Mouse (Mus musculus): ENCODE data around the gene Retnlb.
"Not testable (repeated sequence)": the region's sequence is repeated elsewhere in the genome, so short reads cannot be mapped to it uniquely, and the experiment has no call there.

The Retnlb gene

DNA sequence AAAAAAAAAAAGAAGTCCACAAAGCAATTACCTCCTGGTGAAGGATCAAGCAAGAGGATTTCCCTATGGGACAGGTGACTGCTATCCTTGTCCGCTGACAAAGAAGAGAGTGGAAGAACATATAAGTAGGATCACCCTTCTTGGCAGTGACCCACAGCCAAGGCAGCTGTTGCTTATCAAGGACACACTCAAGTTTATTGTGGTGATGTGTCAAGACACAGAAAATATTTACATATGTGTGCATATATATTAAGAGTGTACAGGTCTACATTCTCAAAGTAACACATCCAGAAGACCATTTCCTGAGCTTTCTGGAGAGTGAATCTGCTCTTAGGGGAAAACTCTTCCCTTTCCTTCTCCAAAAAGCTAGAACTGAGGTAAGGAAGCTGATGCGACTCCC is at the start of gene Retnlb:
Retnlb (plus strand) TSS at position 162 of the 400 bp plus-strand sequence.
- no peak for DNase-seq

DNA sequence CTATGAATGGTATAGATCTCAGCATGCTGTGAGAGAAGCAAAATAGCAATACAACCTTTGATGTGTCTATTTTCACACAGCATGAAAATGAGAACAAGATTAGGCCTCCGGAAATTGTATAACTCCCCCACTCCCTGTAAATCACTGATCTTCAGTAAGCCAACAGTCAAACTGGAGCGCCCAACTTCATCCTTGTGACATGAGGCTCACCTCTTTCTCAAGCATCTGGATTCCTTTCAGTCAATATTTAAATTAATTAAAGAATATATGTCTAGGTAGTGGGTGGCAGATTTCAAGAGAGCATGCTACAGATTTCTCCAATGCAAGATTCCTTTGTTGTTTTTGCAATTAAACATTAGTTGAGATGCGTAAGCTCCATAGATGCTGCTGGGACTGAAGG is 47.5 kb upstream of the Retnlb start:
- DNase-seq = no peak

DNA sequence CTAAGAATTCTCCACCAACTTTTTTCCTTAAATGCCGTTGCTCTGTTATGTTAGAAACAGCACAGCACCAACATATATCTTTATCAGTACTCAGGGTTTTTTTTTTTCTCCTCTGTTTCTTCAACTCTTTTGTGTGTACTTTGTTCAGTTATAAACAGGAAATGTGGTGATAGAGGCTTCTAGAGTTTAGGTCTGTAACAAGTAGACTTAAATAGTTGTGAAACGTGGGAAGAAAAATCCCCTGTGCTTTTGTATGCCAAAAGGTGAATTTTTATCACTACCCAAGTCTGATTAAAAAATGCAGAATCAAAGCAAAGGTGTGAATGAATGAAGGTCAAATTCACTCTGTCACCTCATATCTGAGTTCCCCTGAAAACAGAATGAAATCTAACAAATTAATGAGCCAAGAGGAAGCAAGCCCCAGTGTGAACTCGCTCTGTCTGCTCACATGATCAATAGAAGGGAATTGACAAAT is 44.6 kb upstream of the Retnlb start, which contains the start of gene Trat1:
Trat1 (minus strand) TSS at position 51 of the 475 bp plus-strand sequence.
- no peak for DNase-seq

DNA sequence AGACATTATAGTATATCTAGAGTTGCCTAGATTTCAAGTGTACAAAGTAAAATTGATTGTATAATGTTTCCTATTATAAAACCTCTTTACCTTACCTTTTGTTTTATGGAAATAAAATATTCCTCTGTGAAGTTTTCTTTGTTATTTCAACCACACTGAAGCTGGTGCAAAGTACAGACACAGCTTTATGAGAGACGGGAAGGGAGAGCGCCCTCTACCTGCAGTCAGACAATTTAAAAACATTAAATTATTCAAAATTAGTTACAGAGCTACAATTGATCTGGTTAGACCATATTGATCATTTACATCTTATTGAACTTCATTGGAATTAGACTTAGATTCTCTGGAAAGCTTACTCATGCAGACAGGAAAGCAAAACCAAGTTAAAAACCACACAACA is 39.4 kb upstream of the Retnlb start:
- no peak for DNase-seq

DNA sequence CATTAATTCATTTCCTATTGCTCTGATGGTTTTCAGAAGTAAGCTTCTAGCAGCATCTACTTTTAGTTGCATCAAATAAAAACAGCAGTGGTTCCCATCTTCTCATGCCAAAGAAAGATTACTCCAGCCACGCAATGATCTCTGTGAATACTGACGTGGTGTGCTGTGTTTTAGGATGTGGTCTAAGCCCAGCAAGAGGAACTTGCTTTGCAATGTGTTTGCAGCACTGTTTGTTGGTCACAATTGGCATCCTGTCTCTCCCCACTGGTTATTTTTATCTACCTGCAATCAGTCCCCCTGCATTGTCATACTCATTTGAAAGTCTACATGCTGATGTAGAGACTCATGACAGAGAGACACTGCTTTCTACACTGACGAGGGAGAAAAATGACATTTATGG is 30.4 kb upstream of the Retnlb start:
- DNase-seq = no peak

DNA sequence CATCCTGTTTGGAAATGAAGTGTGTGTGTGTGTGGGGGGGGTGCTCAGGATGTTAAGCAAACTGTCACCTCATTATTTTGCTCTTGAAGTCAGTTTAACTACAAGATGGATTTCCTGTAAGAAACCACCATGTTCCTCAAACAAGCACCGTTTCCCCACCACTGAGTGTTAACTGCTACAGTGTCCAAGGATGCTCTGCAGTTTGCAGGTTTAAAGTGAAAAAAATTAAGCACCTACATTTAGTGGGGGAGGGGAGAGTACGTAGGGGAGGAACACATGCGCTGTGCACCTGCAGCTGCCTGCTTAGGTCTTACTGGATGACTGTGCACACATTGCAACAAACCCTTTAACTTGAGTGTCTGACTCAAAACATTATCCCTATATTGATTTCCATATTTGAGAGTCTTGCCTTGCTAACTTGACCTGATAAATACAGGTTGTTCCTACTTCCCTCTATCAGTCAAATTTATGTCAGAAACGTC is 27.9 kb upstream of the Retnlb start:
- DNase-seq = no peak

DNA sequence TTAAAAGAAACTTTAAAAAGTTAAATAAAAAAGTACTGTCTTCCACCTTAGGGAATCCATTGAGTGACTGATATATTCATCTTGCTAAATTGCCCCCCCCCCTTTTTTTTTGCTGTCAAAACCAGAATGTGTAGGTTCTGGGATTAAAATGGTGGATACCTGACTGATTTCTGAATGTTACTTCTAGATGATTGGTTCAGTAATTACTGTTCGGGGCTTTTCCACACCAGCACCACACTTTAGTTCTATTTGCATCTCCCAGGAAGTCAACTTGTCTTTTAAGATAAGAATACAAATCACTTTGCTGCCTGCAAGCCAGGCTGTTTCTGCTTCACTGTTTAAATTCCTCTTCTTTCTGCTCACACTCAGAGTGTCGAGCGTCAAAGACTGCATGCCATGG is 18.4 kb upstream of the Retnlb start:
- no peak for DNase-seq

DNA sequence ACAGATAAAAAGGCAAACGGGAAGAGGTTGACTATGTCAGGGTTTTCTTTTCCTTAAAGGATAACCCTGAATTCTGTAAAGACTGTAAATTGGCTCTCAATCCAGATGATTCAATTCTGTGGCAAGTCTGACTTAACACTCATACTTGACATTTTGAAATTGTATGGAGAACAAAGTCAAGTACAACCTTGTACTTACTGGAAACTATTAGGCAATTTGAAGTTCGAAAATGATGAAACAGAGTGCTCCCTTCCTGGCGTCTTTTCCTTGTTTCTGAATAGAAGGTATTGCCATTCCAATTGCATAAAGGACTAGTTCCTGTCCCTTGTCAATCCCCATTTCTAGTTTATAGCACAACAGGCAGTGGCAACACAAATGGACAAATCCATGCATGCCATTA is 17.2 kb upstream of the Retnlb start:
- no peak for DNase-seq

DNA sequence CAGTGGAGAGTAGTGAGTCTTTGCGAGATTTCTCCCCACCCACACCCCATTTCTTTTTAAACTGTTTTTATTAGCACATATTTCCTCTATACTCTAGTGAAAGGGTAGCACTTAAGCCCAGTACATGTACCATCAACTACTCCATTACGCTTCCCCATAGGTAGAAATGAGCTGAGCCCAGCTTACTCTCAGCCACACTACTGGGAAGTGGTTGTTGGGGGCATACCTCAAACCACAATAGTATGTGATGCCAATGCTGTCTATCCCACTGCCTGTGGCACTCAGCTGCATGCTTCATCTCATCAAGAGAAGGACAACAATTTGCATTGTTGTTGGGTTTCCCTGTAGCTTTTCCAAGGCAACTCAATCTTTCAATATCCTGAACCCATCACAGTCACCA is 15.8 kb upstream of the Retnlb start:
- no peak for DNase-seq

DNA sequence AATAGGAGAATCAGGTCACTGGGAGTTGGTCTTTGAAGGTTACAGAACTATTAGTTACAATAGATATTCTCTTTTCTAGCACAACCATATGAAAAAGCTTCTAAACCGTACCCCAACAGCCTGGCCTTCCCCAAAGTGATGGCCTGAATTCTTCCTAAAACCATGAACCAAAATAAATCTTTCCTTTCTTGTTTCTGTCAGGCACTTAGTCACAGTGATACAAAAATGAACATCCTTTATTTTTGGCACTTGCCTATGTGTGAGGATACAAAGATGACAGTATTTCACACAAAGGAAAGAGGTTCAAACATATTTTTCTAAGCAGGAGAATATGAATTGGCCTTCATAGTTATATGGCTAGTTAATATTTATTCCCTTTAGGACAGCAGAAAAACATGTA is 11.2 kb upstream of the Retnlb start:
- DNase-seq = no peak

DNA sequence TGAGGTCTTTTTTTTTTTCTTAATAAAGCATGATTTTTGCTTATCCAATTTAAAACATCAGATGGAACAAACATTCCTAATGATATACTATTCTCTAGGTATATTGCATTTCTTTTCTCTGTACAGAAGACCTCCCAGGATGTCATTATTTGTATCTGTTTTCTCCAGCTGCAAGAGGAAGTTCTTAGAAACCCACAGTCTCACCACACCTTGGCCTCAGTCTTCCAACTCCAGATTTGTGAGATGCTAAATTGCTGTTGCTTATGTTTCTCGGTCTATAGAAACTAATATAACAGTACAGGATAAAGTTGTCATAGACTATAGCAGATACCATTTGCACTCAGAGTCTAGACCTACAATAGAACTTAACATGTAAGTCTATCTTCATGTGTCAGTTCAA is 10.1 kb upstream of the Retnlb start:
- no peak for DNase-seq

DNA sequence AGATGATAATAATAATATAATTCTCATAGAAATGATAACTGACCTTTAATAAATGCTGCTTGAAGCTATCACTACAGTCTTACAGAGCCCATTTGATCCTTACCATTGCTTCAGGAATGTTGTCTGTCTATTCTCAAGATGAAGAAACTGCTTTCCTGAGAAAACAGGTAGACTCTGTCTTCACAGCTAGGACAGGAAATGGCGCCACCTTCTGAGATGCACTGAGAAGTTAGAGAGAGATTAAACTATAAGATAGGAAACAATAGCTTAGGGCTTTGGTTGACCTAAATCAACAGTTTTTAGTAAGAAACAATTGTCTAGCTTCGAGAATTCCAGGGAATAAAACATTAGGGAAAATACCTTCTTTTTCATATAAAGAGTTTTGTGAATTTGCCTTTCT is 7.3 kb upstream of the Retnlb start:
- DNase-seq = peak in 1 of 2 experiments; percentile 6

DNA sequence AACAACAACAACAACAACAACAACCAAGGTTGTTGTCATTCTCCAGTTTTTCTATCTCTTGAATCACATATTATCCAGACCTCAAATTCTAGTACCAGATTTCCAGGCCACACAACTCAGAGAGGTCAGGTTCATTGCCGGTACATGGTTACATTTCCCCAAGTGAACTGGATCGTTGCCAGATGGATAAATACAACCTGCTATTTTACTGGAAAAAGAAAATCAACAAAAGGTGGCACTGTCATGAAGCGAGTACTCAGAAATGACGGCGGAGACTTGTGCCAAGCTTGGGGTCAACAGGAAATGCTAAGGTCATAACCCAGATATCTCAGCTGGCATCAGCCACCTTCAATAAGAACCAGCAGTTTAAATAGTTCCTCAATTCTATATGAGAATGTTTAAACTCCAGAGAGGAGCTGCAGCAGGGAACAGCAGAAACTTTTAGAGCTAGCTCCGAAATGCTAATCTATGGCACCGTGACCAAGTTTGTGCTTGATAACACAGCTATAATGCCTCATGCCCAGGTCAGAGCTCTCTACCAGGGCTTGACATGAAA is 4.7 kb upstream of the Retnlb start:
- DNase-seq = no peak

DNA sequence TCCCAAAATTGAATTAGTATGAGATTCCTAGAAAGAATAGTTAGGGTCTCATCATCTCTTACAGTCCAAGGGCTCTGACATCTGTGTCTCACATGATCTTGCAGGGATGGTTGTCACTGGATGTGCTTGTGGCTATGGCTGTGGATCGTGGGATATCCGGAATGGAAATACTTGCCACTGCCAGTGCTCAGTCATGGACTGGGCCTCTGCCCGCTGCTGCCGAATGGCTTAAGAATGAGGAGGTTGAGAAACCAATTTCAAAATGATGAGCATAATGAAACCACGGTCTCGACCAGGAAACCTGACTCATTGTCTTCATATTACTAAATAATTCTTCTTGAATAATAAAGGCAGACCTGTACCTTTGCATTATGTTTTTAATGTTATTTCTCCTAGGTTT is 1.9 kb downstream of the Retnlb start:
- DNase-seq = no peak

DNA sequence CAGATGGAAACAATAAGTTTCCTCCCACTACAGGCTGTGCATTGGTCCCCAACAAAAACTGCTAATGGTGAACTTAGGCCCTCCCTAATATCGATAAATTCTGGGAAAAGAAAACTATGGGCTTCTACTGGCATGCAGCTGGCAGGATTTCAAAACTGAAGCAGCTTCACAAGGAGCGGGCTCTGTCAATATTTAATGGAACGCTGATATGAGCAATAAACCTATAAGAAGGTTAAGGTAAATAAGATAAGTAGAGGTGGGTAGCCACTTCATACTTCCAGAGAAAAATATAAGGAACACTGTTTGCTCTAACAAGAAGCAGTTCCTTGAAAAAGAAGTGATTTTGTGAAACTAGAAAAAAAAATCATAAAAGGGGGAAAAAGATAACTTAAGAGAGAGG is 9.8 kb downstream of the Retnlb start:
- no peak for DNase-seq

DNA sequence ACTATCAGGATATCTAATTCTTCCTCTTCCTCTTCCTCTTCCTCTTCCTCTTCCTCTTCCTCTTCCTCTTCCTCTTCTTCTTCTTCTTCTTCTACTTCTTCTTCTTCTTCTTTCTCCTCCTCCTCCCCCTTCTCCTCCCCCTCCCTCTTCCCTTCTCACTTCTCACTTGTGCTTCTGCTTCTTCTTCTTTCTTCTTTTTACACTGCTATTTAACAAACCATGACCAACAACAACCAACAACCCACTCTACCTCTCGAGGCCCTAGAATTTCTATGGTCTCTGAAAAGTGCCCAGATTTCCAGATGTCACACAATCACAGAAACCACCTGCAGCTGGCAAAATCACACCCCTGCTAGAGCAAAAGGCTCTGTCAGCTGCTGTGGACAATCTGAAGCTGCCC is 11.0 kb downstream of the Retnlb start:
- DNase-seq = no peak

DNA sequence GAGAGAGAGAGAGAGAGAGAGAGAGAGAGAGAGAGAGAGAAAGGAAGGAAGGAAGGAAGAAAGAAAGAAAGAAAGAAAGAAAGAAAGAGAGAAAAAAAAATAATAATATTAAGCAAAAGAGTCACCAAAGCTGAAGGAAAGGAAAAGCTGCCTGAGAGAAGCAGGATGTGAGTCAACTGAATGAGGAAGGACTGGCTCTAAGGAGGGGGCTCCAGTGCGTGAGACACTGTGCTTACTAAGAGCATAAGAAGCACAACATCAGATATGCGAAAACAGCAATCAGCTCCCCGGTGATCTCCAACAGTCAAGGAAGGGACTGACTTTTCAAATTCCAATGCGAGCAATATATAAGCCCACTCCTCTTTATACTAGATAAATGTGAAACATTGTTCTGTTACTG is 12.4 kb downstream of the Retnlb start:
- DNase-seq = no peak

DNA sequence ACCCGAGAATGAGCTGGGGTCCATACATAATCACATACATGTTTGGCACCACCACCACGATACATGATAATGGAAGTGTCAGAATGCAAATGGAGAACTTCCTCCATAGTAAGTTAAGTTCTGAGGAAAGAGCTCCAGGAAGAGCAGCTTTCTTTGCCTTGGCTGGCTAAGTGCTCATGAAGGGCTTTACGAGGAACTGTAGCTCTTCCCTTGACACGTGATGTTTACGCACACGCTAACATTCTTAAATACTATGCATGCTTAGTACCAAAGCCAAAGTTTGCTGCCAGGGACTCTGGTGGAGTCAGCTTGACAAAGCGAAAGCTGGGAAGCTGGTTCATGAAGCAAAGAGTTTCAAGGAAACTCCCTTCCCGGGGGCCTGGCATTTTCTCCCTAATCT is 15.4 kb downstream of the Retnlb start:
- no peak for DNase-seq

DNA sequence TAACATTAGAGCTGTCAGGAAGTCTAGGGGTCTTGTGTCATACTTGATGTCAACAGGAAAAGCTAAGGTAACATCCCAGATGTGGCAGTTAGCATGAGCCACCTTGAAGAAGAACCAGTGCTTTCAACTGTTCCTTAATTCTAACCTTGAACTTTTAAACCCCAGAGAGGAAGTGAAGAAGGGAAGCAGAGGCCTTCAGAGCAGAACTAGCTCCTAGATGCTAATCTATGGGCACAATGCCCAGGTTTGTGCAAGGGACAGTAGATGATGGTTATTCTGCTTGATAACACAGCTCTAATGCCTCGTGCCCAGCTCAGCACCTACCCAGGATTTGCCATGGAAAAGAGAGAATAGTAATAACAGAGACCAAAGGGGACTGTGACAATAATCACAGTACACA is 17.0 kb downstream of the Retnlb start:
- DNase-seq = not testable (repeated sequence)

DNA sequence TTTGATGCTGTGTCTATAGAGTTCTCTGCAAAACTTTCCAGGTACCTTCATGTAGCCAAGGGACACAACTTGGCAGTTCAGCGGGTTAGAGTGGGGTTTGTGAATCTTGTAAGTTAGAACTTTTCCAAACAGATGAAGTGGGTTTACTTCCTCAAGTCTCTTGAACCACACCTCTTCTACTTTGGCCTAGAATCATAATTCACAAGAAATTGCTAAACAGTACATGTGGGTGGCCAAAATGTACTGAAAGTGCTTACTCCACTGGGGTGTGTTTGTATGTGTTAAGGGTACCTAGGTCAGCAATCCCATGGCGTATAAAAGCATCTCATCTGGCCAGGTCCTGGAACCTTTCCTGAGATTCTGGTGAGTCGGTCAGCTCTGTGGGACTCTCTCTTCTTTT is 25.6 kb downstream of the Retnlb start, which contains the start of gene Retnla:
Retnla (plus strand) TSS at position 286 of the 400 bp plus-strand sequence.
- DNase-seq = no peak

DNA sequence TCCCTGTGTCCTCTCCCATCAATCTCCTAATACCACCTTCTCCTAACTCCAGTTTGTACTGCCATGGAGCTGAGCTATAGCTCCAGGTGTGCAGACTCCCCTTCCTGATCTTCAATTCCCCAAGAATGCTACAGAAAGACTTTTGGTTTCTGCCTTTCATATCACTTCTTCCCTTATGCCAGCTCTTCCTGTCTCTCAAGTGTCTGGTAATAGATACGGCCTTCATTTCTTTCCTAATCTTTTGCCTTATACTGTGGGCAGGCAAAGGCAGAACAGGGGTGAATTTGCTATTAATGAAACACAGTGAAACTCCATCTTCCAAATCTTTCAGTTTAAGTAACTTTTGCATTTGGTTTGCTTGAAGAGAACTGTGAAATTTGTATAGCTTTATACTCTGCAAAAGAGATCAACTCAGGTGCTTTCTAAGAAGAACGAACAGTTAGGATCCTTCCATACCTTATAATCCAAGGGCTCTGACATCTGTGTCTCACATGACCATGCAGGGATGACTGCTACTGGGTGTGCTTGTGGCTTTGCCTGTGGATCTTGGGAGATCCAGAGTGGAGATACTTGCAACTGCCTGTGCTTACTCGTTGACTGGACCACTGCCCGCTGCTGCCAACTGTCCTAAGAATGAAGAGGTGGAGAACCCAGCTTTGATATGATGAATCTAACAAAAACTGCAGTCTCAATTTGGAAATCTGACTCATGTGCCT is 27.2 kb downstream of the Retnlb start:
- no peak for DNase-seq

DNA sequence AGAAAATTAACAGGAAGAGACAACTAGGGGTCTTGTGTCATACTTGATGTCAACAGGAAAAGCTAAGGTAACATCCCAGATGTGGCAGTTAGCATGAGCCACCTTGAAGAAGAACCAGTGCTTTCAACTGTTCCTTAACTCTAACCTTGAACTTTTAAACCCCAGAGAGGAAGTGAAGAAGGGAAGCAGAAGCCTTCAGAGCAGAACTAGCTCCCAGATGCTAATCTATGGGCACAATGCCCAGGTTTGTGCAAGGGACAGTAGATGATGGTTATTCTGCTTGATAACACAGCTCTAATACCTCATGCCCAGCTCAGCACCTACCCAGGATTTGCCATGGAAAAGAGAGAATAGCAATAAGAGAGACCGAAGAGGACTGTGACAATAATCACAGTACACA is 48.3 kb downstream of the Retnlb start:
- peak in 1 of 2 experiments; percentile 1 for DNase-seq

DNA sequence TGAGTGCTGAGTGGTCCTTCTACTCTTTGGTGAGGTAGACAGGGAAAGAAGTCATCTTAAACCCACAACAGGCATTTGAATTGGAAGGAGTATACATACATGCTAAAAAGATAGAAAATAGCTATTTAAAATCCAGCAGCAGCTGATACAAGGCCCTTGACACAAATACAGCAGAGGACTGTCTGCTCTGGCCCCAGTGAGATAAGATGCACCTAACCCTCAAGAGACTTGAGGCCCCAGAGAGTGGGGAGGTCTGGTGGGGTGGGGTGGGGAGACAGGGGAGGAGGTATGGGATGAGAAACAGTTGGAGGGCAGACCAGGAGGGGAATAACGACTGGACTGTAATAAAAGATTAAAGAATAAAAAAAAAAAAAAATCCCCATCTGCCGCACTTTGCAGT is 51.0 kb downstream of the Retnlb start:
- DNase-seq = no peak
